Mouse (Mus musculus) neural tube, embryonic 15.5 days (tissue): ENCODE measurements around the gene Rdh16f2. TPM values are rescaled to one million over a fixed set of nuclear protein-coding genes. Genes with fewer than 3 reads are reported as not detected.

Experiments used
- ATAC-seq: fragments of 200-750 bp; cut with Nextera tagmentation; 2 replicates; pipeline ENCODE4 v1.8.0; 2017; ENCODE audit warnings: mild to moderate bottlenecking, moderate TSS enrichment, moderate library complexity; ENCODE audit not compliant: low FRiP score
- H3K27ac ChIP-seq: fragments of 300-500 bp; sonication (generic); replicated peaks from 2 replicates; pipeline ENCODE4 v1.5.1; 2015; ENCODE audit warnings: mild to moderate bottlenecking, inconsistent platforms
- H3K27me3 ChIP-seq: fragments of 300-500 bp; sonication (generic); replicated peaks from 2 replicates; pipeline ENCODE4 v1.6.1; 2015; ENCODE audit warnings: inconsistent platforms
- H3K36me3 ChIP-seq: fragments of 300-500 bp; sonication (generic); 2 replicates; pipeline ENCODE4 v1.6.1; 2015; ENCODE audit warnings: inconsistent platforms
- H3K4me1 ChIP-seq: fragments of 300-500 bp; sonication (generic); 2 replicates; pipeline ENCODE4 v1.6.1; 2015; ENCODE audit warnings: inconsistent platforms
- H3K4me2 ChIP-seq: fragments of 300-500 bp; sonication (generic); 2 replicates; pipeline ENCODE4 v1.6.1; 2015; ENCODE audit warnings: inconsistent platforms, mild to moderate bottlenecking, moderate library complexity
- H3K4me3 ChIP-seq: fragments of 300-500 bp; sonication (generic); replicated peaks from 2 replicates; pipeline ENCODE4 v1.5.1; 2015; ENCODE audit warnings: mild to moderate bottlenecking, inconsistent platforms
- H3K9ac ChIP-seq: fragments of 300-500 bp; sonication (generic); replicated peaks from 2 replicates; pipeline ENCODE4 v1.6.1; 2015; ENCODE audit warnings: mild to moderate bottlenecking, inconsistent platforms
- H3K9me3 ChIP-seq: fragments of 300-500 bp; sonication (generic); replicated peaks from 2 replicates; pipeline ENCODE4 v1.6.1; 2016; ENCODE audit warnings: inconsistent platforms
- WGBS: fragments of 180-500 bp; shearing (Covaris S2); methylation state at CpG from one replicate; pipeline ENCODE4 v1.1.7; 2015; ENCODE audit warnings: mixed read lengths; 5-methylcytosine and 5-hydroxymethylcytosine counted together
- polyA plus RNA-seq: library from polyadenylated mRNA; unstranded; fragments of >200 nt; fragmentation: Nextera tagmentation; extraction: Ambion mirVana; gene quantifications from 2 replicates; pipeline ENCODE4 v1.2.1, GENCODE M21; 2015

Rdh16f2 gene
- polyA plus RNA-seq, 1 experiment from 2014 or later, result not detected

DNA sequence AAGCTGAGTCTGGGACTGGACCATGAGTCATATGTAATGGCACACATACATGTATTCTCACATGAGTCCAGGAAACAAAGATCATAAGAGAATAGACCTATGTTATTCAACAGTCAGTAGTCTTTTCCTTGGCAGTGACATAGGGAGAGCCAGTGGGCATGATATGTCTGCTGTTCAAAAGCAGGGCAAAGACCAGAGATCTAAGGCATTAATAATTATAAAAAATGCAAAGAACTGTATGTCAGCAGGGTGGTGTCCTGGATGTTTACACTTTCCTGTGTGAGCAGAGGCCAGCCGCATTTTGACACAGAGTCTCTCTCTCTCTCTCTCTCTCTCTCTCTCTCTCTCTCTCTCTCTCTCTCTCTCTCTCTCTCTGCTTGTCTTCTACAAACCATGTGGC is 16.6 kb upstream of the Rdh16f2 start, which contains the start of gene Rdh19:
Gene Rdh19 (plus strand): TSS at position 301 of the 400 bp plus-strand sequence.
- no peaks in the 10 kb centered on the region for H3K27me3 ChIP-seq
- H3K4me3 ChIP-seq, result no peak within 1 kb of the TSS
- no peaks in the 10 kb centered on the region for H3K9me3 ChIP-seq
- H3K27ac ChIP-seq, result no peak within 1 kb of the TSS
- no peaks in the 10 kb centered on the region for H3K4me1 ChIP-seq
- H3K9ac ChIP-seq, result no peak within 1 kb of the TSS
- no peak for ATAC-seq
- H3K4me2 ChIP-seq, result no peak within 1 kb of the TSS
- WGBS, result 87% methylated on average over 1 of the region's 1 CpGs
- H3K36me3 ChIP-seq, result no peaks in the 10 kb centered on the region

DNA sequence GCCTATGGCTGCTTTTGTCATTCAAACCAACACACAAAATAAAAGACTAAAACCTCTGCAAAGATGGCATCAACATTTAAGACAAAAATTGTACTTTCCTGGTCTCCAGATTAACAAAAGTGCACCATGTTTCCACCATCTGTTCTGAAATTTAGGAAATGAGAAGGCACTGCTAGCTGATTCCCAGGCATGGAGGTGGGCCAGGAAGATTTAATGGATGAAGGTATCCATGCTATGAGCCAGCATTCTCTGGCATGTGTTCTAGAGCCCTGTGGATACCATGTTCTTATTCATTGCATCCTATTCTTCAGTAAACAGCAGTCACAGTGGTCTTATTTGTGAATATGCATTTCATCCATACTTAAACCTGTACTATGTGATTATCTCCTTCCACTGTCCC is 9.9 kb upstream of the Rdh16f2 start:
- Histone ChIP-seq H3K4me1 (no peaks in the 10 kb centered on the region), H3K9ac (no peak overlapping the region), H3K9me3 (no peaks in the 10 kb centered on the region), H3K4me3 (no peak overlapping the region), H3K27ac (no peak overlapping the region), H3K36me3 (no peaks in the 10 kb centered on the region), H3K27me3 (no peaks in the 10 kb centered on the region), H3K4me2 (no peak overlapping the region)
- ATAC-seq, result no peak

DNA sequence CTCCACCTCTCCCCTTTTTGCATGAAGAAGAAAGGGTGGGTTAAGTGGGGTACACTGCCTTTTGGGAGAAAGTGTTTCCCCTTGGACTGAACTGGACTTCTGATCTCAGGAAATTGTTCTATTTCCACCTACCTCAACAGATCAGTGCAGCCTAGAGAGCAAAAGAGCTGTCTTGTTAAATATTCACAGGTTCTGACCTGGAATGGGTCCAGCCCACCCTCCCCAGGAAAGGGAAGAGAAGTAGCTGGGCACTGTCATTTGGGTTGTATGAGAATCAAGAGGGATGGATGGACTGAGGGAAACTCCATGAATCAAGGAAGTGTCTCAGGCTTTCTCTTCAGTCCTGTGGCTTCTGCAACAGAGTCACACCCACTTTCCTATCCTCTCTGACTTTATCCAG is 1.3 kb upstream of the Rdh16f2 start:
- no peaks in the 10 kb centered on the region for H3K36me3 ChIP-seq
- no peaks in the 10 kb centered on the region for H3K27me3 ChIP-seq
- H3K4me2 ChIP-seq, result no peak overlapping the region
- ATAC-seq, result no peak
- H3K4me3 ChIP-seq, result no peak overlapping the region
- no peaks in the 10 kb centered on the region for H3K4me1 ChIP-seq
- no peak overlapping the region for H3K9ac ChIP-seq
- no peak overlapping the region for H3K27ac ChIP-seq
- H3K9me3 ChIP-seq, result no peaks in the 10 kb centered on the region

DNA sequence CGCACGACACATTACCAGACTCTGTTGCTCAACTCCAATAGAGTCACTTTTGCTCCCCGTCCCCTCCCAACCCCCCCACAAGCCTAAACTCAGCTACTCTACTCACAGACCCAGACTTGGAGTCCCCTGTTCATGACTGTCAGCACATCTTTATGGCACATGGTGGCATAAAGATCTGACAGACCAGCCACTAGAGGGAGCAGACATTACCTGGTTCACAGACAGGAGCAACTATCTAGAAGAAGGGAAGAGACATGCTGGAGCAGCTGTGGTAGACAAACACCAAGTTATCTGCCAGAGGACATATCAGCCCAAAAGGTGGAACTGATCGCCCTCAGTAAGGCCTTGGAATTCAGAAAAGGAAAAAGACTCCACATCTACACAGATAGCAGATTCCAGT is 6.2 kb downstream of the Rdh16f2 start:
- no peak for ATAC-seq
- H3K36me3 ChIP-seq, result no peaks in the 10 kb centered on the region
- H3K4me3 ChIP-seq, result no peak overlapping the region
- no peak overlapping the region for H3K4me2 ChIP-seq
- no peaks in the 10 kb centered on the region for H3K9me3 ChIP-seq
- WGBS, result 80% methylated on average over 4 of the region's 4 CpGs
- H3K27me3 ChIP-seq, result no peaks in the 10 kb centered on the region
- no peak overlapping the region for H3K9ac ChIP-seq
- no peak overlapping the region for H3K27ac ChIP-seq
- H3K4me1 ChIP-seq, result no peaks in the 10 kb centered on the region

DNA sequence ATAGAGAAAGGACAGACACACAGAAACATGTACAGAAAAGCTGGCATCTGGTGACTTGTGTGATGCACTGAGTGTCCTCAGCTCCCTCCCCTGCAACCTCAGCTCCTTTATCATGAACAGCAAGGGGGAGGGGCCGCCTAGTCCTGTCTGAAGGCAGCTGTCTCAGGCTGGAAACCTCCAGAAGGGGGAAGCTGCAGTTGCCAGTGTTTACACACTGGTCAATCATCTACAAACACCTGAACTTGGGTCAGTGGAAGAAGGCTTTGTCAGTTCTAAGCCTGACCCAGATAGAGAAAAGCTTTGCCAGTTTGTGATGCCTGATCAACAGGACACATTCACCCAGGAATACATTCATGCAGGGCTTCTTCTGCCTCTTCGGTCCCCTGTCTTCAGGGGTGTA is 11.4 kb downstream of the Rdh16f2 start:
- WGBS, result 64% methylated on average over 2 of the region's 2 CpGs
- Histone ChIP-seq H3K9me3 (no peaks in the 10 kb centered on the region), H3K9ac (no peak overlapping the region), H3K4me3 (no peak overlapping the region), H3K4me2 (no peak overlapping the region), H3K27me3 (no peaks in the 10 kb centered on the region), H3K4me1 (no peaks in the 10 kb centered on the region), H3K27ac (no peak overlapping the region), H3K36me3 (no peaks in the 10 kb centered on the region)
- ATAC-seq, result no peak

DNA sequence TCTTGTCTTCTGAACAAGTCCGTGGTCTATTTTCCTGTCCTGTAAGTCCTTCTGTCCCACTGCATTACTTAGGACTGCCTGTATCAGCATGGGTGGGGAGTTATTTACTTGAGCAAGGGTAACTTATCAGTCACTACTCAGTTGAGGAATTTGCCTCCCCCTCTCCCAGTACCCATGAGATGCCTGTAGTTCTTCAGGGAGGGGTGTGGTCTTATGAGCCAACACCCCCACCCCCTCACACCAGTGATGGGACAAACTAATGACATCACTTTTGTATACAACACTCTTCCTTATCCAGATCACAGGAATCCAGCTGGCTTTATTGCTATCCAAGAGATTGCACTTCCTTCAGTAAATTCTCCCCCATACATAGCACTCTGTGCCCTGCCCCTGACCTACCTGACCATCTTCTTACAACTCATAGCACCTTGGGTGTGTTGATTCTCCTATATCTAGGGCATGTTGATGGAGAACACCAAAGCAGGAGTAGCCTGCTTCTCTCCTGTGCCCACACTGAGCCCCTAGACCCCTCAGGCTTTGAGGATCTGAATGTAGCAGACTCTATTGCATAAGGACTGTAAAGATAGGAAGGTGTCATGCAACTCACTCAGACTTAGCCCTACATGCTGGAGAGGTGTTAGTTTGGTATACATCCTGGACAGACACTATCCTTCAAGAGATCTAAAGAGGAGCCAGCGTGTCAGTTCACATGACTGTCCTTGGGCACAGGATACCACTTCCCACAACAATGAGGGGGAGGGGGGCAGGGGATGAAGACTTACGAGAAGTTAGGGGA is 12.2 kb downstream of the Rdh16f2 start:
- H3K36me3 ChIP-seq, result no peaks in the 10 kb centered on the region
- no peak for ATAC-seq
- no peak overlapping the region for H3K9ac ChIP-seq
- no peak overlapping the region for H3K27ac ChIP-seq
- H3K9me3 ChIP-seq, result no peaks in the 10 kb centered on the region
- H3K4me2 ChIP-seq, result no peak overlapping the region
- H3K4me3 ChIP-seq, result no peak overlapping the region
- H3K27me3 ChIP-seq, result no peaks in the 10 kb centered on the region
- WGBS, result 79% methylated on average over 3 of the region's 3 CpGs
- H3K4me1 ChIP-seq, result no peaks in the 10 kb centered on the region

DNA sequence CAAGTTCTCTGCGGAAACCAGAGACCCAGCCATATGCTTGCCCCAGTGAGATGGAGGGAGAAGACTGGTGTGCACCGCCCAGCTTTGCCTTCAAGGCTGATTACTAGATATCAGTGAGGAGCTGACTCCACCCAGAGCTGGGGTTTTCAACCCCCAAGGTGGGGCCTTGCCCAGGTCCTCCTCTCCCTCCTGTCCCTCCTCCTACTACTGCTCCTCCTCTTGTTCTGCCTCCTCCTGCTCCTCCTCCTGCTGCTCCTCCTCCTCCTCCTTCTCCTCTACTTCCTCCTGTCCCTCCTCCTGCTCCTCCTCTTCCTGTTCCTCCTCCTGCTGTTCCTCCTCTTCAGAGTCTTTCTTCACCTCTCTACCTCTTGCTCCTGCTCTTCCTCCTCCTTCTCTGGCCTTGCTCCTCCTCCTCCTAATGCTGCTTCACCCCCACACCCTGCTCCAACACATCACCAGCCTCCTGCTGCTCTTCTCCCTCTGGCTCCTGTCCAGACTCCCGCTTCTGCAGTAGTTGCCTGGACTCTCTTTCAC is 12.9 kb downstream of the Rdh16f2 start:
- Histone ChIP-seq H3K9ac (no peak overlapping the region), H3K4me3 (no peak overlapping the region), H3K27me3 (no peaks in the 10 kb centered on the region), H3K9me3 (no peaks in the 10 kb centered on the region), H3K36me3 (no peaks in the 10 kb centered on the region), H3K4me1 (no peaks in the 10 kb centered on the region), H3K4me2 (no peak overlapping the region), H3K27ac (no peak overlapping the region)
- ATAC-seq, result no peak
- 92% methylated on average over 3 of the region's 3 CpGs for WGBS

DNA sequence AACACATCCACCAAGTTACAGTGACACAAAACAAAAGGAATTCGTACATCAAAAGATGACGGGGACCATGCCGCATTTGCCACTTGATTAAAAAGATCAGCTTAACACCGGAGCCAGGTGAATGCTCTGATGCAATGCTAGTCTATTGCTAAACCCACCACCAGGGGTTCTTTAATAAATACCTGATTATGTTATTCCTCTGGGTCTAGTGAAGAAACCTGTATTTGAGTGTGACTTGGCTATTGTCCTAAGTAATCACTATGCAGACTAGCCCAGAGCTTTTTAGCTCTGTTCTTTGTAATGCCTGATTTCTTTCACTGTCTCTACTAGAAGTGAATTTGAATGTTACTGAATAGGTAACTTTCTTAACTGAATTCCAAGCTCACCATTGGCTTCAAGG is 14.8 kb downstream of the Rdh16f2 start:
- no peak for ATAC-seq
- H3K27me3 ChIP-seq, result no peaks in the 10 kb centered on the region
- no peak overlapping the region for H3K27ac ChIP-seq
- 81% methylated on average over 4 of the region's 4 CpGs for WGBS
- H3K4me2 ChIP-seq, result no peak overlapping the region
- no peak overlapping the region for H3K4me3 ChIP-seq
- no peaks in the 10 kb centered on the region for H3K9me3 ChIP-seq
- H3K9ac ChIP-seq, result no peak overlapping the region
- no peaks in the 10 kb centered on the region for H3K36me3 ChIP-seq
- H3K4me1 ChIP-seq, result no peaks in the 10 kb centered on the region

DNA sequence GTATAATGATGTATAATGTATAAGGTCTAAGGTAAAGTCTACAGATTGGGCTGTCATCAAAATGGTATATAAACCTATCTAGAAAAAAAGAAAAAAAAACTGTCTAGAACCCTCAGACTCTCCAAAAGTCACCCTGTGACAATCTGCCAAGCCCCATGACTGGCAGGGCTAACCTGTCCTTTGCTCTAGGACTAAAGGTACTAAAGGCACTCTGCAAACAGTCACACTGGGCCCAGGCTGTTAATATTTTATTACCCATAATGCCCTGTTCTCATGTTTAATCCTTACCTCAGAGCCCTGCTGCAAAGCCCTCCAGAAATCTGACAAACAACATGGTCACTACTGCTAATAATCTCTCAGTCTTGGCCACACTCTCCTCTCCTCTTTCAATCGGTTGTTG is 20.3 kb downstream of the Rdh16f2 start:
- H3K9ac ChIP-seq, result no peak overlapping the region
- no peak for ATAC-seq
- H3K27ac ChIP-seq, result no peak overlapping the region
- no peak overlapping the region for H3K4me3 ChIP-seq
- 62% methylated on average over 1 of the region's 1 CpGs for WGBS
- H3K27me3 ChIP-seq, result no peaks in the 10 kb centered on the region
- peaks cover 8% of the 10 kb centered on the region for H3K4me1 ChIP-seq
- no peak overlapping the region for H3K4me2 ChIP-seq
- no peaks in the 10 kb centered on the region for H3K9me3 ChIP-seq
- no peaks in the 10 kb centered on the region for H3K36me3 ChIP-seq

DNA sequence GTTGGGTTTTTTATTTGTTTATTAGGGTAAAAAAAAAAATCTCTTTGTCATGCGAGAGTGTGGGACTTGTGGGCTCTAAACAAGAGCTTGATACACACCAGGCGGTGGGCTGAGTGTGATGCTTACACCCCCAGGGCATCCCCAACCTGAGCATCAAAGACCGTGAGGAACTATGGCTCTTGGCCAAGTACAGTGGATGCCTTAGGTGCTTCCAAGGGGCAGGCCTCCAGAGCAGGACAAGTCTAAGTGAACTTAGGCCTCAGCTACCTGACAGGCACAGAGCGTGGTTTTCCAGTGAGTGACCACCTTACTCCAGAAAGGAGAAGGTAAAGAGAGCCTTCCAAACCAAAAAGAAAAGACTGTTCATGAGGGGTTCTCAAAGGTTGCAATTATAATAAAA is 20.7 kb downstream of the Rdh16f2 start:
- H3K36me3 ChIP-seq, result no peaks in the 10 kb centered on the region
- H3K27me3 ChIP-seq, result no peaks in the 10 kb centered on the region
- no peak overlapping the region for H3K27ac ChIP-seq
- no peak for ATAC-seq
- H3K4me2 ChIP-seq, result no peak overlapping the region
- H3K9me3 ChIP-seq, result no peaks in the 10 kb centered on the region
- 83% methylated on average over 4 of the region's 4 CpGs for WGBS
- no peak overlapping the region for H3K4me3 ChIP-seq
- no peak overlapping the region for H3K9ac ChIP-seq
- peaks cover 8% of the 10 kb centered on the region for H3K4me1 ChIP-seq

DNA sequence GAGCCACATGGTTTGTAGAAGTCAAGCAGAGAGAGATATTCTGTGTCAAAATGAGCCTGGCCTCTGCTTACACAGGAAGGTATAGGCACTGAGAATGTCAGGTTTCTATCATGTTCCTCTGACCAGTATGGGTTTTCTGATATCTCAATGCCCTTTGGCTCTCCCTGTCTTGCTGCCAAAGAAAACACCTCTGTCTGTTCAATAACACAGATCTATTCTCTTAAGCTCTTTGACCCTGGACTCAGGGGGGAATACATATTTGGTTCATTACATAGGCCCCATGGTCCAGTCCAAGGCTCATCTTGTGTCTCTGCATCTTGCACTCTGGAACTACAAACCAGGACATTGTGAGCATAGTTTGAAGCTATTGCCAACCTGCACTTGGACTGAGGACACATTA is 22.3 kb downstream of the Rdh16f2 start, which contains the start of gene Rdh7:
Gene Rdh7 (minus strand): TSS at position 213 of the 400 bp plus-strand sequence.
- Histone ChIP-seq H3K9ac (no peak within 1 kb of the TSS), H3K4me2 (no peak within 1 kb of the TSS), H3K4me3 (no peak within 1 kb of the TSS), H3K27ac (no peak within 1 kb of the TSS), H3K27me3 (no peaks in the 10 kb centered on the region), H3K4me1 (peaks cover 8% of the 10 kb centered on the region), H3K9me3 (no peaks in the 10 kb centered on the region), H3K36me3 (no peaks in the 10 kb centered on the region)
- no peak for ATAC-seq

DNA sequence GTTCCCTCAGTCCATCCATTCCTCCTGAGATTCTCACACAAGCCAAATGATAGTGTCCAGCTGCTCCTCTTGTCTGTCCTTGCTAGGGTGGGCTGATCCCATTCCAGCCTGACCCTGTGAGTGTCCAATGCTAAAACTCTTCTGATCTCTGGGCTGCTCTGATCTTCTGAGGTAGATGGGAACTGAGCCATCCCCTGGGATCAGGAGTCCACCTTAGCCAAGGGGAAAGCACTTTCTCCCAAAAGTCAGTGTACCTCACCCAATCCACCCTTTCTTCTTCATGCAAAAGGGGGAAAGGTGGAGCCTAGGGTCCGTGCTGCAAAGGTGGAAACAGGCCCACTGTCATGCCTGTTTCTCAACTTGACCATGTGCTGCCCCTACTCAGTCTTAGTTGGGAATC is 25.2 kb downstream of the Rdh16f2 start:
- ATAC-seq, result no peak
- Histone ChIP-seq H3K9ac (no peak overlapping the region), H3K4me3 (no peak overlapping the region), H3K9me3 (no peaks in the 10 kb centered on the region), H3K4me2 (no peak overlapping the region), H3K27ac (no peak overlapping the region), H3K27me3 (no peaks in the 10 kb centered on the region), H3K36me3 (no peaks in the 10 kb centered on the region), H3K4me1 (peaks cover 8% of the 10 kb centered on the region)
- WGBS, result 93% methylated on average over 1 of the region's 1 CpGs
